Mouse (Mus musculus) frontal cortex, adult (tissue): ENCODE results near the gene Fut11.

Experiments used
- ATAC-seq: cut with Nextera tagmentation; 2 replicates; pipeline ENCODE4 v1.9.2; 2017; ENCODE audit warnings: mild to moderate bottlenecking, moderate library complexity, mixed read lengths; ENCODE audit not compliant: low TSS enrichment

Gene Fut11

DNA sequence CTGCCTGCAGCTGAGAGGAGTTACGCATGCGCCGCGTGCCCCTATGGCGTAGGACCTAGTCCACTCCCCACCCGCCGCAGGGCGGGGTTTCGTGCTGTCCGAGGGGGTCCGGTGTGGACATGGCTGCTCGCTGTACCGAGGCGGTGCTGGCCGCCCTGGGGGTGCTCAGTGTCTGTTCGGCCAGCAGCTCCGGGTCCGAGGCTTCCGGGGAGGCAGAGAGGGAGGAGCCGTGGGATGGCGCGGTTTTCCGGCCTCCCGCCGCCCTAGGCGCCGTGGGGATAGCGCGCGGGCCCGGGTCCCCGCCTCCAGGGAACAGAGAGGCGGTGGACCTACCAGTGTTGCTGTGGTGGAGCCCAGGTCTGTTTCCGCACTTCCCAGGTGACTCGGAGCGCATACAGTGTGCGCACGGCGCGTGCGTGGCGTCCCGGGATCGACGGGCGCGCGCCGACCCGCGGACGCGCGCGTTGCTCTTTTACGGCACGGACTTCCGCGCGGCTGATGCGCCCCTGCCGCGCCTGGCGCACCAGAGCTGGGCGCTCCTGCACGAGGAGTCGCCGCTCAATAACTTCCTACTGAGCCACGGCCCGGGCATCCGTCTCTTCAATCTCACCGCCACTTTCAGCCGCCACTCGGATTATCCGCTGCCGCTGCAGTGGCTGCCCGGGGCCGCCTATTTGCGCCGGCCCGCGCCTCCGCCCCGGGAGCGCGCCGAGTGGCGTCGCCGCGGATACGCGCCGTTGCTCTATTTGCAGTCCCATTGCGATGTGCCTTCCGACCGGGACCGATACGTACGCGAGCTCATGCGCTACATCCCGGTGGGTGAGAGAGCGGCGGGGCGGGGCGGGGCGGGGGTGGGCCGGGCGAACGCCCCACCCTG is at the start of gene Fut11:
TSS of gene Fut11 (plus strand) at position 85 of the 877 bp plus-strand sequence.
- peak; percentile 64 for ATAC-seq

DNA sequence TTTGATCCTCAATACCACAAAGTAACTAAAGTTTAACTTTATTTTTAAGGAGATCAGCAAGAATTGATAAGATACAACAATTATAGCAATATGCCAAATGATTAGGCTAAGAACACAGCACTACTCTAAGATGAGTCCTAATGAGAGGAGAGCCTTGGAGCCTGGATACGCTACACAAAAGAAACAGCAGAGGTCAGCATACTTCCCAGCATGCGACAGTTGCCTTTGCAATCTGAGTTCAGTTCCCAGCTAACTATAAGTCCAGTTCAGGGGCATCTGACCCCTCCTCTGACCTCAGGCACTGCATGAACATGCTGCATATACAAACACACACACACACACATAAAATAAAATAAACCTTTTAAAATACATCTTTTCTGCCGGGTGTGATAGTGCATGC is 49.2 kb upstream of the Fut11 start:
- no peak for ATAC-seq

DNA sequence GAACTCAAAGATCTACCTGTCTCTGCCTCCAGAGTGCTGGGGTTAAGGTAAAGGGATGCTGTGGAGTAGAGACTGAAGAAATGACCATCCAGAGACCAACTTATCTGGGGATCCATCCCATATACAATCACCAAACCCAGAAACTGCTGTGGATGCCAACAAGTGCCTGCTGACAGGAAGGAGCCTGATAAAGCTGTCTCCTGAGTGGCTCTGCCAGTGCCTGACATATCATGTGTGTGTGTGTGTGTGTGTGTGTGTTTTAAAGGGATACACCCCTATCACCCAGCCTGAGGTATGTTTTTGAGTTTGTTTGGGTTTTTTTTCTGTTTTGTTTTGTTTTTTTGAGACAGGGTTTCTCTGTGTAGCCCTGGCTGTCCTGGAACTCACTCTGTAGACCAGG is 48.4 kb upstream of the Fut11 start:
- ATAC-seq = no peak

DNA sequence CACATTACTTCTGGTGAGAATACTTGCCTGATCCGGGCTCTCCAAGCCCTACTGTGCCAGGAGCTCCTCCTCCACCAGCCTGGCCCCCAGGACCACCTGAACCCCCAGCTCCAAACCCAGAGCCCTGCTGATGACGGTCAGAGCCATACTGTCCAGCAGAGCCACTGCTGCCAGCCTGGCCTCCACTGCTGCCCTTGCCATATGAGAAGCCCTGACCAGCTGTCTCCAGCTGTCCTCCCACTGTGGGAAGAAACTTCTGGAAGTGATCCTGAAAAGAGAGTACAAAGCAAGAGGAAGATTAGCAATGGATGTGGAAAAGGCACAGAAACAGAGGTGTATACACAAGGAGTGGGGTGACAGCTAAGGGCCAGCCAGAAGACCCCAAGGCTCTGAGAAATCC is 43.8 kb upstream of the Fut11 start:
- no peak for ATAC-seq

DNA sequence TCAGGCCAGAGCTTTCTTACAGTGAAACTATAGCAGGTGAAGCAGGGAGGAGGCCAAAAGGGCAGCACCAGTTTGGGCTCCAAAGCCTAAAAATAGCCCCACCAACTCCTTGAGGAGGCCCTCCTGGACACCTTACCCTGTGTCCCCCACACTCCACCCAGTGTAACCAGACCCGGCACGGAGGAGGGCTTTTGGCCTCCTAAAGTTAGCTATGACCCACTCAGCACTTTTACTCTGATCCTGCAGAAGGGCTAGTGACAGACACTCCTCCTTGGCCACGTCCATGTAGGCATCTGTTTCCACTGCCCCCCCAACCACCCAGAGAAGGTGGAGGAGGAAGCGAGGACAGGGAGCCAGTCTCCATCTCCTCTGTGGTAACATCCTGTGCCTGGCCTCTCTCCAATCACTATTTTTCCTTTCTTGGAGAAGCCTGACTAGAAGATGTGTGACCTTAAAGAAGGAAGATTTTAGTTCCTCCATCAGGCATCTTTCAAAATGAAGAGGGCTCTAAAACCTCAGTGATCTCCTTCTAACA is 43.0 kb upstream of the Fut11 start:
- ATAC-seq = peak; percentile 72

DNA sequence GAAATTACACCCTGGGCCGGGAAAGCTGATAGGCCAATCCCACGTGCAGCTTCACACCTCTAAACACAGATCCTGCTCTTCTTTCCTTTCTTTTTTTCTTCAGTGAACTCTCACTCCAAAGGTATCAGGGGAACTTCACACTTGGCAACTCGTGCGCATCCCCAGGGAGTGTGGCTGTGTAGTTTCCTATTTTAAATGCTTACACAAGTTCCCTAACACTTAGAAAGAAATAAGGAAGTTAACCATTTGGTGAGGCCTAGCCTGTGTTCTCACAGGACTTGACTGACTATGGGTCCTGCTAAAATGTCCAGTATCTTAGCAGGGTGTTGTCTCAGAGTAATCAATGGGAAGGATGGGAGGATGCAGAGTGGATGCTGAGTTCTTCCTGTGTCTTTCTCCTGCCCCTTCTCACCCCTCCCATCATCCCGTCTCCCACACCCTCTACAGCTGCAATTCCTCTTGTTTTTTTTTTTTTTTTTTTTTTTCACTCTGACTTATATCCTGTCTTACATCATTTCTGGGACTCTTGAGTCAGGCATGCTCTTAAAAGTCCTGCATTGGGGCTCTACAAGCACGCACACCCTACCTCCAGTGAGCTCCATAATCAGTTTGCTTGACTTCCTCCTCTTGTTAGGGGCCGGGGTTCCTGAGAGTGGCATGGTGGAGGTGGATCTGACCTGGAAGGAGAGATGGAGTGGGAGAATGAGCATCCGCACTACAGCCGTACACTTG is 39.9 kb upstream of the Fut11 start:
- no peak for ATAC-seq

DNA sequence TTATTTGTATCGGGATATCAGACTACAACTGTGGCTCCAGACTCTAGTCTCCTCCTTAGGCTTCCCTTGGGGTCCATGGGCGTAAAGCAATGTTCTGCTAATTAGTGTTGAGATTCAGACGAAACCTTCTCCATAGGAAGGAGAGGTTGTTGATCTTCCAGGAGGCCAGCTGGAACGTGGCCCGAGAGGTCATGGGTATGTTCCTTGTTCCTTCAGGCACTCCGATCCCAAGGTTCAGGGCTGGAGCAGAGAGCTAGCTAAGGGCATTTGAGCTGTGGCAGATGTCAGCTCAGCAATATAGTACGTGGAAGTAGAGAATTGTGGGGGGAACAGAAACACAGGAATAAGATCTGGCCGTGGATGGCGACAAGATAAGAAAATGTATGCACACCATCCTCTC is 39.0 kb upstream of the Fut11 start:
- no peak for ATAC-seq

DNA sequence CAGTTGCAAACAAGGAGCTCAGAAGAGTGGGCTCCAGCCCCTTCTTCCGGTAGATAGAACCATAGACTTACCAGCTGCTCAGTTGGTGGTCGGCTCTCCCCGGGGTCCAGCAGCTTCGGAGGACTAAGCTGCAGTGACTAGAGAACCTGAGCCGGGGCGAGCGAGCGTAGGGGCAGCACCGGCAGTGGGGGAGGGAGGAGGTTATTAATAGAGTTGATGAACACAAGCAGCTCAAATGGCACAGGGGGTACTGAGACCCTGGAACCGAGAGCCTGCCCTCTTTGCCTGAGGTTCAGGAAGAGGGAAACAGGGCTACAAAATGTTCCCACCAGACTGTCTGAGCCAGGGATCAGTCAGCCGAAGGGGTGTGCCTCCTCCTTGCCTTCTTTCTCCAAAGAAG is 38.4 kb upstream of the Fut11 start, which contains the start of gene Myoz1:
TSS of gene Myoz1 (minus strand) at position 180 of the 400 bp plus-strand sequence.
- no peak for ATAC-seq

DNA sequence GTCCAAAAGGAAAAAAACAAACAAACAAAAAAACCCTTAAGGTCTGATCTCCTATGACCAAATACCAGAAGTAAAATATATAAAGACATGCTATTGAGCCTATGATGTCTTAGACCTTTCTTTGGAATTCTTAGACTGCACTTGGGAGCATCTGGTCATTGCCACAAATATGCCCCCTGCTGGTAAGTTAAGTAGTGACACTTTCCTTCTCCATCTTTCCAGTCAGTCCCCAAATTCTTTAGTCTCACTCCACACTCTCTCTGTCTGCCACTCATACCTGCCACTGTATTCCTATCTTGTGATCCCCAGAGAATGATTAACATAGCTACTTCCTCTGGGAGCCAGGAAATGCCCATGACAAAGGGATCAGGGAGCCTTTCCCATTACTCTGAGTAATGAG is 36.4 kb upstream of the Fut11 start:
- ATAC-seq = peak; percentile 26; the same call in 1 of the 2 replicates

DNA sequence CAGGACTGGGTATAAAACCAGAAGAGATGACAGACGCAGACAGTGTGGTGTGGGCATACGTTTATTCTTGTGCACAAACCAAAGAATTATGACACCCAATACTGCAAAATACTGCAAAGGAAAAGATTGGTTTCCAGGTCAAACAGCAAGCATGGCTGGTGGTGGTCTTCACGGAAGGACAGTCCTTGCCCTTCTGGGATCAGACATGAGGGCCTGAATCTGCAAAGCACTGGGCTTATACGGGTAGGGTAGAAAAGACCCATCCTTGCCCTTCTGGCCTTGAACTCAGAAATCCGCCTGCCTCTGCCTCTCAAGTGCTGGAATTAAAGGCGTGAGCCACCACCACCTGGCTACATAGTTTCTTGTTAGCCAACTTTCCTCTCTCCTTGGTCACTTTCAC is 35.9 kb upstream of the Fut11 start:
- ATAC-seq = no peak

DNA sequence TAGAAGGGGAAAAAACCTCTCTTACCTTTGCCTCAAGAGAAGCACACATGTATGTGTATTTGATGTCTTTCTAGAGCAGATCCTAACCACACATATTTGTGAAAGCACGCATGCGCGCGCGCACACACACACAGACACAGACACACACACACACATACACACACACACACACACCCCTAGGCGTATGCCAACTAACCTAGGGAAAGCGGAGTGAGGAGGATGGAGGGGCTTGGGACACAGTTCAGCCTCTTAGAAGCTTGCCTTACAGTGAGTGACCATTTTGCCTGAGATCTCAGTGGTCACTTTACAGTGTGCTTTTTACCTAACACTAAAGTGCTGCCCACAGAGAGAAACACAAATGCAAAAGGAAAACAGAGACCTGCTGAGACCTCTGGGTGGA is 35.1 kb upstream of the Fut11 start:
- ATAC-seq = no peak

DNA sequence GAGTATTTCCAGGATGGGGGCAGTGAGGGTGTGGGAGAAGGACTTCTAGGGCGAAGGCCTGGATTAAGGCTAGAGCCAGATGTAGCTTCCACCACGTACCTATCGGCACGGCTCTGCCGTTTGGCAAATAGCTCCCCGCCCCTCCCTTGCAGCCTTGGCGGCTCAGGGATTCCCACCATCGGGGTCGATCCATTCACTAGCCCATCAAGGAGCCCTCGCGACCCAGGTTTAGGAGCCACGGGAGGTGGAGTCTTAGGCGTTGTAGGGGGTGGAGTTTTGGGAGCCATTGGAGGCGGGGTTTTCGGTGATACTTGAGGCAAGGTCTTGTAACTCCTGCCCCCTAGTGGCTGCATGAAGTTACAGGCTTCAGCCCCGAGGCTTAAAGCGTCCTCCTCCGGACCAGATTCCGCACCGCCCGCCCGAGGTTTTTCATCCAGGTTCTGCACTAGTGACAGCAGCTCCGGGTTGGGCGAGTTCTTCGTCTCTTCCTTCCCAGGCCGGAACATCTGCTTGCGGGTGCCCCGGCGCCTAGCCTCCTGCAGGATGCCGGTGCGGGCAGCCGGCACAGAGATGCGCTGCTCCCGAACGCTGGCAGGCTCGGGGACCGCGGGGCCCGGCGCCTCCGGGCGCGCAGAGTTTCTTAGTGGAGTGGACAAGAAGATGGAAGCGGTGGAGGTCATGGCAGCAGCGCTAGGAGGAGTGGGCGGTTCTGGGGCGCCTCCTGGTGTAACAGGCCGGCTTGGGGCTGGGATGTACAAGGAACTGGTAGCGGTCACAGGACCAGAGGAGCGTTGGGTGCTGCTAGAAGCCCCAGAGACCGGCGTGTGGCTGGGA is 33.7 kb upstream of the Fut11 start:
- ATAC-seq = peak; percentile 86

DNA sequence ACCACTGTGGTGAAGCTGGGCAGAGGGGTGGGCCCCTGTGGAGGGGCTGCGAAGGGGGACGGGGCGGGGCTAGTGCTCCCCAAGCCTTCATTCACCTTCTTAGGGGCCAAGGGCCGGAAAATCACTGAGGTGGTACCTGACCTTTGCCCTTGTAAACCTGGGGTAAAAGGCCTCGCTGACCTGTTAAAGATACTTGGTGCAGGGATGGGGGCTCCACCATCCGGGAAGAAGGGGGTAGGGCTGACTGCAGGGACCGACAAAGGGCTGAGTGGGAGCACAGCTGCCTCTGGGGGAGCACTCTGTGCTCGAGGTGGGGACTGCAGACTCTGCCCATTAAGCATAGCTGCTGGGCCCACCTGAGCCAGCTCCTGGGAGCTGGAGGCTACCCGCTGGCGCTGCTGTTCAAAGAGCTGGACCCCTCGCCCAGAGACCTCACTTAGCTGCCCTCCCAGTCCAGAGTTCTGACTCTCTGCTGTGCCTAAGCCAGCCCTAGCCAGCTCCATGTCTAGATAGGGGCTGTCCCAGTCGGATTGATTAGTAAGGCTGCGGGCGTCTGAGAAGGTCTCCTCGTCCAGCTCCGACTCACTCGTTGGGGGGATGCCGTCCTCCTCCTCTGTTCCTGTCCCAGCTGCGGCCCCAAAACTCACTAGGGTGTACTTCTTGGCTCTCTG is 33.0 kb upstream of the Fut11 start:
- no peak for ATAC-seq

DNA sequence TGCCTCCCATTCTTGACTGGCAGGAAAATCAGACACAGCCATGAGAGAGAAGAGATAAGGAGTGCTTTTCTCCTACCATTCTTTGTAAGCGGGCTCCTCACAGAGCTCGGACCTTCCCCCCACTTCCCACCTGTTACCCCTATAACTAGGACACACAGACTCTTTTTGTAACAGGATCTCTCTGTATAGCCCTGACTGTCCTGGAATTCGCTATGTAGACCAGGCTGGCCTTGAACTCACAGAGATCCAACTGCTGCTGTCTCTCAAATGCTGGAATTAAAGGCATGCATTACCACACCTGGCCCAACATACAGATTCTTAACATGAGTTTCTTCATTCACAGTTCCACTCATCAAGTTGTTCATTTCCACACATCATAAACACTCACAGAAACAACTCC is 32.0 kb upstream of the Fut11 start:
- ATAC-seq = no peak

DNA sequence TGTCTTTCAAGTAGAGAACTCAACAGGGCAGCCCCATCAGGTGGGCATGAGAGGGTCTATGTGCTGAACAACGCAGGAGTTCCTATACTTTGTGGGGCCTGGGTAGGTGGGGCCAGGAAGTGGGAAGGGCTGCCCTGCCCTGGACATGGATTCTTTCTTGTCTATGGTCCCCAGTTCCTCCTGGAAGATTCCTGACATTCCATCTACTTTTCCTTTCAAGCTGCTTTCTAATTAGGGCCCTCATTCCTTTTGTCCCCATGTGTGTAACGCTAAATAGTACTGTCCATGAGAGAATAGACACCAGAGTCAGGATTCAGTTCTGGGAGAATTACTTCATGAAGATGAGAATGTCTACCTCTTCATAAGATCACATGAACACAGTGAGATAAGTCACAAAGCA is 31.2 kb upstream of the Fut11 start:
- no peak for ATAC-seq

DNA sequence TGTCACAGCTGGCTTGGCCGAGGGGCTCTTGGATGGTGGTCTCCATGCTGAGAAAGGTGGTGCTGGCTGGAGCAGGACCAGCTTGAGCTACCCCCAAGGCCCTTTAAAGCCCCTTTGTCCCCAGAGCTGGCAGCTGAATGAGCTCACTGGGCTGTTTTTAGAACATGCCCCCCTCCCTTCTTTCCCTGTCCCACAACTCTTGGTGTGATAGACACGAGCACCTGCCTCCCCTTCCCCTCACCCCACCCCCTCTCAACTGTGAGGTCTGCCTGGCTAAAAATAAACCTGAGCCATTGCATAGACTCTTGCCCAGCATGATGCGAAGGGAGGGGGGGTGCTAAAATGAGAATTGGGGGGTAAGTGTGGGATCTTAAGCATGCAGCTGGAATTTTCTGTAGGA is 30.3 kb upstream of the Fut11 start:
- no peak for ATAC-seq

DNA sequence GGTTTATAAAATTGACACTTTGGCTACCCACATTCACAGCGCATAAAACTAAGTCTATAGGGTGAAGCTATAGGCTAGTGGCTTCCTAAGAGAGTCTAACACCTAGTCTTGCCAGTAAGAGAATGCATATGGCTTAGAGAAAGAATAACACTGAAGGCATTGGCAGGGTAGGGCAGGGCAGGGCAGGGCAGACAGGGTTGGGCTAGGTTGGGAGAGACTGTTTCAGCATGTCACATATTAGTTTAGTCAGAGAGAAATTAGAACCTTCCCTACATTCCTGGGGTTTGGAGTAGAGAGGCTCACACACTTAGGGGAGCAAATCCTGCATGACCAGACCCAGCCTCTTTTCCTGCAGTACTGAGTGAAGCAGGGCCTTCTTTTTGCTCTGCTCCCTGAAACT is 27.3 kb upstream of the Fut11 start:
- no peak for ATAC-seq

DNA sequence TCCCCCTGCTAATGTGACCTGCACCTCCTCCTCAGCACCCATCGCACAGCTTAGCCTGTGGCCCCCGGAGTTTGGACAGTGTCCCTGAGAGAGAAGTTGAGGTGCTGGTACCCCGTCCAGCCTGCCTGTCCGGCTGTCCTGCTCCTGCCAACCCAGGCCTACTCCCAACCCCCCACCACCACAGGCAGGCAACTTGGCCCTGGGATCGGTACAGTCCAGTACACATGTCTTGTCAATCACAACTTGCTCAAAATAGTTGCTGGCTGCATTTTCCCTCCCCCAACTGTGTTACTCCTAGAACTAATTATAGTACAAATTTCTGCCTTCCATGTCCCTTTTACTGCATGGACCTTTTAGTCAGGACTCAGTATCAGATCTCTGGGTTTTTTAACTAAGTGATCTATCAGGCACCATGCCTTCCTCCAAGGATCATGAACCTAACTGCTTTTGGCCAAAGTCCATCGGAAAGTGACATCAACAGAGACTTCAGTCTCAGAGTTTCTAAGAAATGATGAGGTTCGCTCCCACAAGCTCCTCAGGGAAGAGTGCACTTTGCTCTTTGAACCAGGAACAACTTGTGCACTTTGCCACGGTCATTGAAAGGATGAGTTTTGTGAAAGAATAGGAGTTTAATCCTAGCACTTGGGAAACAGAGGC is 26.5 kb upstream of the Fut11 start, which contains the start of gene Synpo2l:
TSS of gene Synpo2l (minus strand) at position 201 of the 657 bp plus-strand sequence.
- ATAC-seq = no peak

DNA sequence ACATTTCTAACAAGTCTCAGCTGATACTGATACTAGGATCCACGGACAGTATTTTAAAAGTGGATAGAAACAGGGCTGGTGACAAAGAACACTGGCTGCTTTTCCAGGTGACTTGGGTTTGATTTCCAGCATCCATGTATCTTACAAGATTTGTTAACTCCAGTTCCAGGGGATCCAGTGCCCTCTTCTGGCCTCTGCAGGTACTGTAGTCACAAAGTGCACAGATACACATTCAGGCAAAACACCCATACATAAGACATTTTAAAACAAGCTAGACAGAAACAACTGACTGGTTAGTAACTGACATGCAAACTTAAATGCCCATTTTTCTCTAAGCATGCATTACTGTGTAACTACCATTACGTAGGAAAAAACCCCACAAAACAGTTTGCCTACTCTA is 21.8 kb upstream of the Fut11 start:
- no peak for ATAC-seq

DNA sequence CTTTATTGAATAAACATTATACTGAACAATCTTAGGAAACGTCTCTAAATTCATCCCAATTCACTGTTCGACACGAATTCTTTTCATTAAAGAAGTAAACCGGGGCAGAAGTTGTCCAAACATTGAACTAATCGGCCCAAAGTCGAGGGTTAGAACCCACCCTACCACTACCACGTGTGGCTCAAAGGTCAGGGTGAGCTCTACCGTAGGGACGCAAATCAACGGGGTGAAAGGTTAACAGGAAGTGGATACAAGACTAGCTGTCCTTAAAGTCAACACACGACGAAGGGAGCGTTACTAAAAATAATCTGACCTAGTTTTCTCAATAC is 21.1 kb upstream of the Fut11 start:
- ATAC-seq = peak; percentile 60
